Mouse (Mus musculus) ES-E14 (cell line): Measurements from ENCODE around the gene Fam193b. TPM values are rescaled to one million over a fixed set of nuclear protein-coding genes. Genes with fewer than 3 reads are reported as not detected.

Experiments
- DNase-seq: peaks from one replicate; pipeline ENCODE4 v3.0.0-alpha.2; 2013; ENCODE audit warnings: low read depth, low spot score
- H3K27ac ChIP-seq: 2 replicates; pipeline ENCODE4 v1.5.1; 2012; ENCODE audit warnings: low read depth, mild to moderate bottlenecking, low read length, moderate library complexity, mixed read lengths; ENCODE audit not compliant: poor library complexity, insufficient read depth, severe bottlenecking
- H3K36me3 ChIP-seq: 2 replicates; pipeline ENCODE4 v1.6.1; 2012; ENCODE audit warnings: mild to moderate bottlenecking, low read length, moderate library complexity, mixed read lengths; ENCODE audit not compliant: control insufficient read depth, poor library complexity, insufficient read depth, severe bottlenecking
- H3K4me1 ChIP-seq, 2 experiments: fragments of 150-350 bp in 1 of 2; sonication (generic) in 1 of 2; 2 replicates each; pipeline ENCODE4 v1.6.1; 2012; ENCODE audit warnings: low read length in 2 of 2, mild to moderate bottlenecking in 1 of 2, mixed read lengths in 1 of 2; ENCODE audit not compliant: control insufficient read depth in 2 of 2, insufficient read depth in 2 of 2, poor library complexity in 1 of 2
- H3K4me3 ChIP-seq, 2 experiments: fragments of 150-350 bp in 1 of 2; sonication (generic) in 1 of 2; 2 replicates each; pipeline ENCODE4 v1.5.1; 2012; ENCODE audit warnings: low read length in 2 of 2, low read depth in 1 of 2, mild to moderate bottlenecking in 1 of 2, mixed read lengths in 1 of 2; ENCODE audit not compliant: insufficient read depth in 1 of 2, poor library complexity in 1 of 2, severe bottlenecking in 1 of 2
- H3K9ac ChIP-seq: 2 replicates; pipeline ENCODE4 v1.6.1; 2012; ENCODE audit warnings: low read depth, mild to moderate bottlenecking, low read length, mixed read lengths; ENCODE audit not compliant: poor library complexity, insufficient read depth, severe bottlenecking
- H3K9me3 ChIP-seq: fragments of 150-350 bp; sonication (generic); 2 replicates; pipeline ENCODE4 v1.6.1; 2012; ENCODE audit warnings: low read depth, mild to moderate bottlenecking, low read length; ENCODE audit not compliant: control insufficient read depth, insufficient read depth
- CHD2 ChIP-seq: IDR thresholded peaks from 2 replicates; pipeline ENCODE4 v1.6.1; 2014; ENCODE audit warnings: mild to moderate bottlenecking, low read depth, low read length, inconsistent platforms
- HCFC1 ChIP-seq: IDR thresholded peaks from 2 replicates; pipeline ENCODE4 v1.6.1; 2012; ENCODE audit warnings: low read length, inconsistent platforms, borderline replicate concordance; ENCODE audit not compliant: insufficient read depth
- MAFK ChIP-seq: IDR thresholded peaks from 2 replicates; pipeline ENCODE4 v1.6.1; 2014; ENCODE audit warnings: mild to moderate bottlenecking, low read depth, low read length, inconsistent platforms; ENCODE audit not compliant: insufficient read depth
- ZC3H11A ChIP-seq: IDR thresholded peaks from 2 replicates; pipeline ENCODE4 v1.6.1; 2012; ENCODE audit warnings: low read depth, mild to moderate bottlenecking, inconsistent platforms, low read length, borderline replicate concordance
- ZNF384 ChIP-seq: IDR thresholded peaks from 2 replicates; pipeline ENCODE4 v1.6.1; 2012; ENCODE audit warnings: low read depth, low read length, inconsistent platforms
- in situ Hi-C, 2 experiments: fragments of 600-800 bp; cut with MboI; formaldehyde crosslinking; loops; one replicate each; pipeline ENCODE4 v1.15.1; 2025; ENCODE audit warnings: low sequenced_read_pairs in 2 of 2, inconsistent platforms in 1 of 2; ENCODE audit not compliant: unreplicated experiment in 2 of 2
- total RNA-seq: library from RNA; depleted of rRNA; stranded (reverse); fragments of 300-350 nt; gene quantifications from 2 replicates; pipeline ENCODE4 v1.2.3, GENCODE M21; 2012

Fam193b gene
- total RNA-seq, 1 experiment, result 50.8 TPM

GRCm38 (mm10) chr13:55510332-55510667, 60.6 kb downstream of the Fam193b start:
- Histone ChIP-seq H3K4me1 (peaks cover 5 to 33% of the 10 kb centered on the region in 2 experiments), H3K9me3 (no peaks in the 10 kb centered on the region), H3K27ac (peak overlapping the region; percentile 77; the same call in 1 of the 2 replicates), H3K36me3 (peaks cover 38% of the 10 kb centered on the region), H3K9ac (0 out of 2 replicates have a peak overlapping the region, but pooled peaks have one; percentile 6), H3K4me3 (no peak overlapping the region)
- TF ChIP-seq MAFK (peak; percentile 83), CHD2 (no peak)
- DNase-seq, result no peak
- in situ Hi-C loops, result no loop called here

- peak overlapping the region in 1 of 2 experiments; percentile 17; a peak in 1 of 4 replicates for H3K4me3 ChIP-seq
- H3K9me3 ChIP-seq, result no peaks in the 10 kb centered on the region
- no peak for DNase-seq
- no peak overlapping the region for H3K27ac ChIP-seq
- TF ChIP-seq HCFC1, result no peak
- TF ChIP-seq CHD2, result no peak
- TF ChIP-seq ZC3H11A, result no peak
- TF ChIP-seq ZNF384, result no peak
- TF ChIP-seq MAFK, result no peak
- in situ Hi-C loops, result no loop called here
- no peak overlapping the region for H3K9ac ChIP-seq
- H3K36me3 ChIP-seq, result peaks cover 52% of the 10 kb centered on the region
- peaks cover 5 to 33% of the 10 kb centered on the region in 2 experiments for H3K4me1 ChIP-seq
Measured at GRCm38 (mm10) chr13:55508531-55508930, 62.4 kb downstream of the Fam193b start.

- Histone ChIP-seq H3K27ac (no peak overlapping the region), H3K9ac (no peak overlapping the region), H3K9me3 (no peaks in the 10 kb centered on the region), H3K4me3 (no peak overlapping the region), H3K36me3 (peaks cover 58% of the 10 kb centered on the region), H3K4me1 (peaks cover 5 to 33% of the 10 kb centered on the region in 2 experiments)
- TF ChIP-seq ZNF384, result no peak
- no peak for TF ChIP-seq HCFC1
- TF ChIP-seq MAFK, result no peak
- no peak for TF ChIP-seq CHD2
- TF ChIP-seq ZC3H11A, result no peak
- DNase-seq, result peak; percentile 55
- in situ Hi-C loops, result no loop called here
Measured at GRCm38 (mm10) chr13:55507877-55508276, 63.0 kb downstream of the Fam193b start.

- Histone ChIP-seq H3K36me3 (peaks cover 65% of the 10 kb centered on the region), H3K27ac (no peak overlapping the region), H3K4me1 (peaks cover 5 to 27% of the 10 kb centered on the region in 2 experiments), H3K4me3 (no peak overlapping the region), H3K9me3 (no peaks in the 10 kb centered on the region), H3K9ac (no peak overlapping the region)
- DNase-seq, result no peak
- no peak for TF ChIP-seq ZNF384
- no peak for TF ChIP-seq HCFC1
- in situ Hi-C loops, result no loop called here
Measured at GRCm38 (mm10) chr13:55506697-55507096, 64.2 kb downstream of the Fam193b start.

GRCm38 (mm10) chr13:55505810-55506209, 65.1 kb downstream of the Fam193b start:
- in situ Hi-C loops, result no loop called here
- DNase-seq, result no peak
- TF ChIP-seq HCFC1 (no peak), ZC3H11A (no peak), CHD2 (no peak), MAFK (no peak), ZNF384 (no peak)
- Histone ChIP-seq H3K9me3 (no peaks in the 10 kb centered on the region), H3K36me3 (peaks cover 66% of the 10 kb centered on the region), H3K27ac (no peak overlapping the region), H3K4me1 (peaks cover 3 to 18% of the 10 kb centered on the region in 2 experiments), H3K9ac (no peak overlapping the region), H3K4me3 (no peak overlapping the region)
